Mouse (Mus musculus) adrenal gland, adult 2 months (tissue): ENCODE results near the gene Fgf14. TPM values are rescaled to one million over a fixed set of nuclear protein-coding genes. Genes with fewer than 3 reads are reported as not detected.
"Not testable (repeated sequence)": the region's sequence is repeated elsewhere in the genome, so short reads cannot be mapped to it uniquely, and the experiment has no call there.

Source experiments
- DNase-seq: peaks from one replicate; pipeline ENCODE4 v3.0.0; 2021
- polyA plus RNA-seq: library from polyadenylated mRNA; depleted of rRNA; stranded (reverse); fragments of >200 nt; gene quantifications from 2 replicates; pipeline ENCODE4 v1.2.3, GENCODE M21; 2012
- total RNA-seq, 2 experiments: library from RNA; stranded (reverse); gene quantifications; 2 replicates each; pipeline ENCODE4 v1.2.3; 2021

The Fgf14 gene
- total and polyA plus RNA-seq, 3 experiments, result 0.28 to 1.1 (median 1.0) TPM

GRCm38 (mm10) chr14:124191913-124192814 is 484.8 kb downstream of the Fgf14 start:
- peak; percentile 26 for DNase-seq

GRCm38 (mm10) chr14:124180265-124180664 is 496.7 kb downstream of the Fgf14 start:
- no peak for DNase-seq

- DNase-seq, result no peak
These were observed 502.8 kb downstream of the Fgf14 start for GRCm38 (mm10) chr14:124174111-124174510.

GRCm38 (mm10) chr14:124163618-124164185 is 513.2 kb downstream of the Fgf14 start:
- no peak for DNase-seq

- no peak for DNase-seq
These were observed 529.5 kb downstream of the Fgf14 start for GRCm38 (mm10) chr14:124147378-124147777.

GRCm38 (mm10) chr14:124107205-124107873 is 569.6 kb downstream of the Fgf14 start:
- DNase-seq, result no peak

- no peak for DNase-seq
These were observed 593.8 kb downstream of the Fgf14 start for GRCm38 (mm10) chr14:124083126-124083525.

GRCm38 (mm10) chr14:124044016-124044415 is 632.9 kb downstream of the Fgf14 start:
- no peak for DNase-seq

GRCm38 (mm10) chr14:124040651-124041050 is 636.3 kb downstream of the Fgf14 start:
- no peak for DNase-seq

GRCm38 (mm10) chr14:124037434-124037833 is 639.5 kb downstream of the Fgf14 start:
- no peak for DNase-seq

GRCm38 (mm10) chr14:124036575-124037205 is 640.2 kb downstream of the Fgf14 start:
- DNase-seq, result no peak

- not testable (repeated sequence) for DNase-seq
These were observed 643.6 kb downstream of the Fgf14 start for GRCm38 (mm10) chr14:124033302-124033701.

- DNase-seq, result no peak
These were observed 648.8 kb downstream of the Fgf14 start for GRCm38 (mm10) chr14:124027886-124028670.

- peak; percentile 50 for DNase-seq
These were observed 686.2 kb downstream of the Fgf14 start for GRCm38 (mm10) chr14:123990591-123991195.

- DNase-seq, result no peak
These were observed 708.9 kb downstream of the Fgf14 start for GRCm38 (mm10) chr14:123967996-123968395.

- DNase-seq, result no peak
These were observed 710.4 kb downstream of the Fgf14 start for GRCm38 (mm10) chr14:123966531-123966930.
